Mouse (Mus musculus) heart, adult 11 months (tissue): ENCODE data around the gene Cdip1.

Experiments
- DNase-seq: peaks from one replicate; pipeline ENCODE4 v3.0.0; 2022

Gene Cdip1

GRCm38 (mm10) chr16:4713861-4714710, 76.0 kb downstream of the Cdip1 start:
- DNase-seq: peak; percentile 97

- DNase-seq: no peak
These were observed 78.9 kb downstream of the Cdip1 start for GRCm38 (mm10) chr16:4711173-4711572.

GRCm38 (mm10) chr16:4705541-4705940, 84.6 kb downstream of the Cdip1 start:
- no peak for DNase-seq

GRCm38 (mm10) chr16:4702646-4703045, 87.4 kb downstream of the Cdip1 start:
- DNase-seq: no peak

GRCm38 (mm10) chr16:4701211-4701610, 88.9 kb downstream of the Cdip1 start:
- no peak for DNase-seq
